Mouse (Mus musculus): ENCODE measurements at regions not wholly inside any gene's neighbourhood (a gene's known extent, or its start where the extent isn't known, plus 50 kb on each side); places are given as distances from the start of the nearest gene placed in this dataset.
A peak's percentile ranks its signal among the peaks of the same experiment; 100 is the strongest.

DNA sequence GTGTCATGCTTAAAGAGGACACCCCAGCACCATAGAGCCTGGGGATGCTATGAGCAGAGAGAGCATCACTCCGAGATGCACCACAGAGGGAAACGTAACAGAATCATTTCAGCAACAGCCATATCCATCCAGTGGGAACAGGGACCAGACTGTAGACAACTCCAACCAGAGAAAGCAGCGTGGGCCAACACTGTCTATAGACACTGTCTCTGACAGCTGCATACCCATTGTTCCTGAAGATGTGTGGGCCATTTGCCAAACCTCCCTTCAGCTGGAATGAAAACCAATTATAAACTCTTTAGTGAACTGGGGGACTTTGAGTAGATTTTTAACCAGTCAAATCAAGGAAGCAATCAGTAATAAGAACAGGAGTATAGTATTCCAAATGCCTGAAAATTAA is 630.8 kb upstream of the Fam19a5 start:
- no peak for DNase-seq (ENCODE audit: low spot score)

DNA sequence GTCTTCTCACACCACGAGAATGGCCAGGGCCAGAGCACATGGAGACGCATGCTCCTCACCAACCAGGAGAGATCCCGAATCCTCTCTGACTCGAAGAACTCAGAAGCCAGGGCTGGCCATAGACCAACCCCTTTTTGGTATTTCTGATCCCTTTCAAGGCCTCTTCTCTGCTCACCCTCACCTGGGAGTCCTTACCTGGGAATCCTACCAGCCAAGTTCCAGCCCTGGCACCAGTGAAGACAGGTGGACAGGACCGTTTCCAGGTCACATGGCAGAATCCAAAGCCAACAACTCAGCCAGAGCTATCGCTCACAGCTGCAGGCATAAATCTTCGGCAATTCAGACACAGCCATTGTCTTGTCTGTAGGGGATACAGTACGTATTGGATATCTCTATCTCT is 626.2 kb upstream of the Fam19a5 start:
- no peak for DNase-seq (ENCODE audit: low spot score)

DNA sequence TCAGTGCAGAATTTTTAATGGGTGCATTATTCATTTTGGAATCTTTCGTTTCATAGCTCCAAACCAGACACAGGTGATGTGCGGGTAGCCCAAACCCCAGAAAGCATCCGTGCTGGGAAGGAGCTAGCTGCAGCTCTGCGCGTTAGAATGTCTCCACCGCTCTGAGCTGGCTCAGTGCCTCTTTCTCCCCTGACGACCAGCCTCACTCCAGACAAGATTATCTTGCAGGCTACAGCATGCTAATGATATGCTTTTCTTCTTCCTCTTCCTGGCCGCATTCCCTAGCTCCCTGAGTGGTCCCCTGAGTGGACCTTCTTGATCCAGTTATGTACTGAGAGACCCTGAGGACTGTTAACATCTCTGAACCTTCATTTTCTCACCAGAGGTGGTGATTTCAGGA is 624.4 kb upstream of the Fam19a5 start:
- DNase-seq (ENCODE audit: low spot score) = no peak

- DNase-seq (ENCODE audit: low spot score) = no peak
These were observed 623.9 kb upstream of the Fam19a5 start for GRCm38 (mm10) chr15:86920185-86920584.

DNA sequence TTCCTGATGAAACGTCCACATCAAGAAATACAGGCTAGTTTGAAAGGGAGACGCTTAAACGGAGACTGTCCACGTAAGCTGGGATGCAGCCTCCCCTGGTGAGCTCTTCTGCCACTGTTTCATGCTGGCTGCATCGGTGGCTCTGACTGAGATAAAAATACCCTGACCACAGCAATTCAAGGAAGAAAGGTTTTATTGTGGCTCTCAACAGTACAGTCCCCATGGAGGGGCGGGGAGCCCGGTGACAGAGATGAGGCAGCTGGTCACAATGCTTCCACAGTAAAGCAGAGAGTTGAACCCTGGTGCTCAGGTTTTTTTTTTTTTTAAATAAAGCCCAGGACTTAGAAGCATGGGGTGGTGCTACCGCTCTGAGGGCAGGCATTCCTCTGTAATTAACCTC is 622.7 kb upstream of the Fam19a5 start:
- no peak for DNase-seq (ENCODE audit: low spot score)

DNA sequence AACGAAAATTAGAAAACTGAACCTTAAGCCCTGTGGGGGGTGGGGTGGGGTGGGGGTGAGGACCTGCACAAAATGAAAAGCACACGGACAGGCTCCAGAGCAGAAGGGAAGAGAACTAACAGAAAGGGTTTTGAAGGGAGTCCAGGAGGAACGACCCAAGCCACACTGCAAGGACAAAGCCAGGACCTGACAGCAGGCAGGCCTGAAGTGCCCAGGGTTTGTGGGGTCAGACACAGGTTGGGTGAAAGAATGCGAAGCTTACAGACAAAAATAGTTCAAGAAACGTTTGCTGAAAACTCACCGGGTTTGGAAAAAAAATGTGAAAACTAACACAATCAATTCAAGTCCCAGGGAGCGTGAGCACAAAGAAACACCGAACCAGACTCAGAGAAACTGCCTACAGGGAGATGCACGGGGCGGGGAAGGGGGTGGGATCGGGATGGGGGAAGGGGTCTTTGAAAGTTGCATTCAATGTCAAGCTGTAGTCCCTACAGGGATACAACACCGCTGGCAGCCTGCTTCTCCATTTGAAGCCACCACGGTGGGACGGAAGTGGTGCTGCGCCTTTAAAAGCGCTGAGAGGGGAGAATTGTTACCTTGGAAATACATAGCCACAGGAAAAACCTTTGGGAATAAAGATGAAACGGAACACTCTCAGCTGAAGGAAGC is 618.9 kb upstream of the Fam19a5 start:
- DNase-seq (ENCODE audit: low spot score) = no peak

DNA sequence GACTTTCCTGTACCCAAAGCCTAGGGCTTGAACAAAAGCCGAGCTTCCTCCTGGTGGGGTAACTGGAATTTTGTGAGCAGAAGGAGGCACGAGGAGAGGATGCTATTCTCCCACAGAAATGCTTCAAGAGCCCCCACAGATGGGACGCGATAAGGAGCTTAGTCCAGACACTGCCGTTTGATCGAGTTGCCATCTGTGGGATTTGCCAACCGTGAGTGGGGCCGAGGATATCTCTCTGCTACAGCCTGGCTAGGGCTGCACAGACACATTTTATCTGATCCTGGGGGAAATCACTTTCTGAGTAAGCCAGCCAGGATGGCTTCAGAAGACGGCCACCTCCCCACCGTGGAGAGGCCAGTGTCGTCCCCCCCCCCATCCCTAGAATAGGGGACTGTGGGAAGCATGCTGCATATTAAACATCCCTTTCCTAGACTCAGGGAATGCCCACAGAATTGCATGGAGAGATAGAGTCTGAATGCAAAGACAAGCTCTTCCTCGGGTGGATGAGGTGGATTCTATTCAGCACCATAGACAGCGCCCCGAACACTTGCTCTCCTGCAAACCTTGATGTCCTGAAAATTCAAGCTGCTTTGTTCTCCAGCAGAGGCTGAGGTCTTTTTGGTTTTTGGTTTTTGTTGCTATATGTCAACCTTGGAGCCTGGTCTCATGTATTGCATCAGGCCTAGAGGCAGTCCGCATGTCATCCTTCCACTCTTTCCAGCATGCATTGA is 611.6 kb upstream of the Fam19a5 start:
- DNase-seq (ENCODE audit: low spot score) = peak; percentile 10

GRCm38 (mm10) chr15:86937364-86937763 is 606.7 kb upstream of the Fam19a5 start:
- no peak for DNase-seq (ENCODE audit: low spot score)

- no peak for DNase-seq (ENCODE audit: low spot score)
These were observed 599.6 kb upstream of the Fam19a5 start for GRCm38 (mm10) chr15:86944529-86944928.

DNA sequence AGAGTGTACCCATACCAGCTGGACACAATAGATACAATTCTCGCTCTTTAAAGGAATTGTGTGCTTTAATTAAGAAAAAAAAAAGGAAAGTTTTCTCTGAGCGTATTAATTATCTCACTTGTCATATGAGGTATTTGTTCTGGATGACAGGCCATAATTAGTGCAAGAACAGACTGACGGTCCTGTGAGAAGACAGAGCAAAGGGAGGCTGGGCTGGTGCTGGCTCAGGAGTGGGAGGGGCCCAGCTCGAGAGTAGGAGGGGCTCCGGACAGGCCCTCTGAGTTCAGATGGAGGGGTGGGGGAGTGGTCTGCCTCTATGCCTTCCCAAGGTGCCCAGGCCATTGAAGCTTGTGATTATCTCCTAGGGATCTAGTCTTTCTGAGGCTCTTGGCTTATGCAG is 591.5 kb upstream of the Fam19a5 start:
- DNase-seq (ENCODE audit: low spot score) = no peak

DNA sequence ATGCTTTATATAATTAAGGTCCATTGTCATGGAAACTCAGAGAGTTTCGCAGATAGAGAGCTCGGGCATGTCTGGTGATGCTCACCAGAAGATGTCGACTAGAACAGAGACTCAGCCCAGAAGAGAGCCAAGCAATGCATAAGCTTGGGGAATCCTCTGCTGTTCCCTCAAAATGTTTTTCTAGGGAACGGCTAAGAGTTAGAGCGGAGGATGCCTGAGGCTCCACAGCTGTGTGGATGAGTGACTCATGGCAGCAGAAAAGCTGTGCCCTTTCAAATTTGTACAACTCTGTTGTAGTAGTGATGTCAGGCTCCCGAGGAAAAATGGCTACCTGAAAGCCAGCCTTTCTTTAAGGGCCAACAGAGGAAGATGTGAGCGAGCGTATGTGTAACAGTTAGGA is 586.2 kb upstream of the Fam19a5 start:
- DNase-seq (ENCODE audit: low spot score) = no peak

DNA sequence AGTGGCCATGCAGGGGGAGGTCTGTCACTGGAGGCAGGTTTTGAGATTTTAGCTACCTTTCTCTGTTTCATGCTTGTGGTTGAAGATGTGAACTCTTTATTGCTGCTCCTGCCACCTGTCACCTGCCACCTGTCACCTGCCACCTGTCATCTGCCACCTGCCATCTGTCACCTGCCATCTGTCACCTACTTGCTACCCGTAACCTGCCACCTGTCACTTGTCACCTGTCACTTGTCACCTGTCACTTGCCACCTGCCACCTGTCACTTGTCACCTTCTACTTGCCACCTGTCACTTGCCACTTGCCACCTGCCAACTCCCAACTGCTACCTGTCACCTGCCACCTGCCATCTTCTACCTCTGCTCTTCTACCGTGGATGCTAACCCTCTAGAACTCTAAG is 581.2 kb upstream of the Fam19a5 start:
- DNase-seq (ENCODE audit: low spot score) = no peak

DNA sequence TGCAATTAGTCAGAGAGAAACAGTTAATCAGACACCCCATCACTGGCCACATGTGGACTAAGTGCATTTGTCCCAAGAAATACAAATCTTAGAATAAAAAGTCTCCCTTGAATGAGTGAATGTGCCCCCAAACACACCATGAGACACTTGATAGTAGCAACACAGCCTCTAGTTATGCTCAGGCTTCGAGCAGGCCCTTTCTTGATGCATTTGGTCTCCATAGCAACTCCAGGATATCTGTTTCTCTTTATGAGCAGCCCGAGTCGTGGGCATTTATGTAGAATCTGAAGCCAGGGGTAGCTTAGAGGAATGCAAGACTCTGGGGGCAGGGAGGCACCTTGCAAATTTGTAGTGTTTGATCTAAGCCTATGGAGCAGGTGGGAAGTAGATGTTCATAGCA is 580.6 kb upstream of the Fam19a5 start:
- no peak for DNase-seq (ENCODE audit: low spot score)

GRCm38 (mm10) chr15:86971436-86971835 is 572.7 kb upstream of the Fam19a5 start:
- DNase-seq (ENCODE audit: low spot score) = no peak

GRCm38 (mm10) chr15:86996196-86996595 is 547.9 kb upstream of the Fam19a5 start:
- DNase-seq (ENCODE audit: low spot score) = no peak

GRCm38 (mm10) chr15:87018978-87019377 is 525.1 kb upstream of the Fam19a5 start:
- DNase-seq (ENCODE audit: low spot score) = no peak

DNA sequence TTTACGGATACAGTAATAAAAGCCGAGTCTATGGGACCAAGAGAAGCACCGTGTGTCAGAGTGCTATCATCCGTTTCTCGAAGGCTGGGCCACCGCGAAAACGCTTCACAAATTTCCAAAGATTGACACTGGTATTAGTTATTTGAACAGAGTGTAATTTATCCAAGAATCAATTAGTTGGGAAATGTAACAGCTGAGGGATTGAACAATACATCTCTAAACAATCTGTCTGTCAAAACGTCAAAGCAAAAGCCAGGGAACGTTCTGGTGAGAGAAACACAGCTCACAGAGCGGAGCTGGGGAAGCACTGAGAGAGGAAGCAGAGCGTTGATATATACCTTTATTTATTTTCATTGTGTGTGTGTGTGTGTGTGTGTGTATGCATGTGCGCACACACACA is 498.1 kb upstream of the Fam19a5 start:
- DNase-seq (ENCODE audit: low spot score) = no peak

- DNase-seq (ENCODE audit: low spot score) = no peak
These were observed 489.9 kb upstream of the Fam19a5 start for GRCm38 (mm10) chr15:87054186-87054585.

DNA sequence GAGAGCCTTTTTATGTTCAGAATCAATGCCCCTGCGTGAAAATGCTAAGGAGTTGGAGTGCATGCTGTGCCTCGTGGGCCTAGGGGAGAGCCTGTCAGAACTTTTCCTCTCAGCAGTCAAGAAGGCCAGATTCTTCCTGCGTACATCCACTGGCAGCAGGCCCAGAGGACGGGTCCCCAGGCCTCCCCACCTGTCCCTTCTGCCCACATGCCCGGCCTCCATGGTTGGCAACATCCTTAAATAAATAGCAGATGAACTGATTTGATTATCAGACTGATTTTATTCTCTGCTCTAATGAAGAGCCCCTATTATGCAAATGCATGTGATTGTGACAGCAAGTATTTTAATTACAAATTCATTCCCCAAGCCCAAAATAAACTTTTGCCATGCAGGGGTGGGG is 479.2 kb upstream of the Fam19a5 start:
- DNase-seq (ENCODE audit: low spot score) = no peak

DNA sequence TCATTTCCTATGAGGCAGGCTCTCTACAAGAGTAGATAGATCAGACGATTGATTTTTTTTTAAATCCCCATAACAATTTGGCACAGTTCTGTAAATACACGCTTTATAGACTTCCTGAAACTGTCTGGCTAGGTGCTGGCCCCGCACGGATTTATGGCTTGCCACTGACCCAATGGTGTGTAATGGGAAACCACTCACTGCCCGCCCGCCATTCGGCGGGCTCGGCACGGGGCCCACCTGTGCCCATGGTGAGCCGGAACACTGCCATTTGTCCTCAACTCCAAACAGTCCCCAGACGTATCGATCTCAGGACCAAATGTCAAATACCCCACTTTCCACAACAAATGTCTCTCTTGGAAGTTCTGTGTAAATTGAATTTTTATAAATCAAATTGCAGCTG is 475.8 kb upstream of the Fam19a5 start:
- no peak for DNase-seq (ENCODE audit: low spot score)

- DNase-seq (ENCODE audit: low spot score) = no peak
These were observed 469.5 kb upstream of the Fam19a5 start for GRCm38 (mm10) chr15:87074559-87074958.

DNA sequence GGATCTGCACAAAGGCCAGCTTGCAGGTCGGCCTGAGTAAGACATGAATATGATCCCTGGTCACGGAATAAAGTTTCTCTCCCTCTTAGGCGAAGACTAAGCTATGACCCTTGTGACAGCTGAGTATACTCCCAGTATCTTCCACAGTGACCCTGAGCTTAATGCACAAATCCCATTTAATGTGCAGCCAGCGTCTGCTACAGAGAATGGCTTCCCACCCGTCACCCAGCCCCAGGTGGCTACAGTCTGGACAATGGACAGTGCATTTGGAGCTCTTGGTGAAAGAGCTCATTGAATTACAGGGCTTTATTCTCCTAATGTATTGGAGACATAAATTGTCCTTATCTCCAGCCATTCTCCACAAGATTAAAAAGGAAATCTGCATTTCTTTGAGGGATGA is 454.3 kb upstream of the Fam19a5 start:
- no peak for DNase-seq (ENCODE audit: low spot score)

GRCm38 (mm10) chr15:87091048-87091777 is 452.9 kb upstream of the Fam19a5 start:
- DNase-seq (ENCODE audit: low spot score) = no peak
